Comparison of ENCODE assay signal across 26 mouse cellular contexts in genomic region chr8:85067155-85067554, GRCm38 (mm10). TPM values are rescaled to one million over a fixed set of nuclear protein-coding genes. Genes with fewer than 3 reads are reported as not detected.
"Had no signal": no experiment of that assay in that cellular context is flagged by ENCODE, and none has a peak within 500 bp of the region (broad histone marks: within the 10 kb centered on the region; RNA-seq: fewer than 3 reads in every experiment).

No protein-coding gene starts in this region.

- H3K36me3 ChIP-seq: intestine, embryonic 15.5 days had no signal

- H3K9me3 ChIP-seq: intestine, embryonic 15.5 days; kidney, embryonic 15.5 days; limb, embryonic 12.5 days; limb, embryonic 15.5 days; midbrain, embryonic 12.5 days; neural tube, embryonic 12.5 days; neural tube, embryonic 15.5 days had no signal

- H3K27me3 ChIP-seq: intestine, embryonic 15.5 days; kidney, embryonic 15.5 days; limb, embryonic 12.5 days; limb, embryonic 15.5 days; midbrain, embryonic 12.5 days; neural tube, embryonic 12.5 days; neural tube, embryonic 15.5 days had no signal

- DNase-seq: kidney, adult 11 months; kidney, adult 8-10 months; kidney, postnatal 10 days; kidney, postnatal 4 days; left cerebral cortex, postnatal 4 days; liver, postnatal 0 days; lung, embryonic 14.5 days; right cerebral cortex, adult 18-20 months; right cerebral cortex, postnatal 14 days; right cerebral cortex, postnatal 4 days; thymus, adult 2 months; thymus, postnatal 14 days; thymus, postnatal 4 days had no signal

- H3K27ac ChIP-seq: intestine, embryonic 15.5 days; kidney, embryonic 15.5 days; limb, embryonic 12.5 days; limb, embryonic 15.5 days; liver, embryonic 14.5 days; macrophage; midbrain, embryonic 12.5 days; neural tube, embryonic 12.5 days; neural tube, embryonic 15.5 days; stomach, postnatal 0 days had no signal

- ATAC-seq: intestine, embryonic 15.5 days; liver, postnatal 0 days; lung, postnatal 0 days had no signal

- H3K4me3 ChIP-seq: intestine, embryonic 15.5 days; kidney, embryonic 15.5 days; limb, embryonic 12.5 days; limb, embryonic 15.5 days; midbrain, embryonic 12.5 days; neural tube, embryonic 12.5 days; neural tube, embryonic 15.5 days had no signal

- H3K9ac ChIP-seq: intestine, embryonic 15.5 days; kidney, embryonic 15.5 days; limb, embryonic 12.5 days; limb, embryonic 15.5 days; liver, embryonic 14.5 days; liver, postnatal 0 days; lung, embryonic 14.5 days; midbrain, embryonic 12.5 days; neural tube, embryonic 12.5 days; neural tube, embryonic 15.5 days had no signal

- H3K4me2 ChIP-seq: intestine, embryonic 15.5 days; kidney, embryonic 15.5 days; limb, embryonic 12.5 days; limb, embryonic 15.5 days; liver, embryonic 11.5 days; lung, embryonic 14.5 days; midbrain, embryonic 12.5 days; neural tube, embryonic 12.5 days; neural tube, embryonic 15.5 days had no signal

RNA-seq across cellular contexts. Expression of gene Gm5741, which starts 0.6 kb away (rescaled TPM):
- polyA plus RNA-seq: intestine, embryonic 15.5 days; limb, embryonic 12.5 days; limb, embryonic 15.5 days; liver, embryonic 11.5 days; liver, postnatal 0 days; lung, postnatal 0 days; macrophage; neural tube, embryonic 12.5 days; stomach, embryonic 14.5 days; stomach, postnatal 0 days had no signal
